Mouse (Mus musculus) forebrain, embryonic 12.5 days (tissue): Measurements from ENCODE around the gene Olfr279. TPM values are rescaled to one million over a fixed set of nuclear protein-coding genes. Genes with fewer than 3 reads are reported as not detected.

Experiments
- ATAC-seq: fragments of 200-750 bp; cut with Nextera tagmentation; 2 replicates; pipeline ENCODE4 v1.8.0; 2017; ENCODE audit warnings: moderate TSS enrichment; ENCODE audit not compliant: low FRiP score
- H3K27ac ChIP-seq: fragments of 300-500 bp; sonication (generic); 2 replicates; pipeline ENCODE4 v1.5.1; 2016; ENCODE audit warnings: mild to moderate bottlenecking
- H3K27me3 ChIP-seq: fragments of 300-500 bp; sonication (generic); 2 replicates; pipeline ENCODE4 v1.6.1; 2016; ENCODE audit warnings: mild to moderate bottlenecking
- H3K36me3 ChIP-seq: fragments of 300-500 bp; sonication (generic); replicated peaks from 2 replicates; pipeline ENCODE4 v1.6.1; 2016; ENCODE audit warnings: mild to moderate bottlenecking
- H3K4me1 ChIP-seq: fragments of 300-500 bp; sonication (generic); 2 replicates; pipeline ENCODE4 v1.6.1; 2016
- H3K4me2 ChIP-seq: fragments of 300-500 bp; sonication (generic); 2 replicates; pipeline ENCODE4 v1.6.1; 2016; ENCODE audit warnings: mild to moderate bottlenecking, moderate library complexity
- H3K4me3 ChIP-seq: fragments of 300-500 bp; sonication (generic); replicated peaks from 2 replicates; pipeline ENCODE4 v1.5.1; 2016; ENCODE audit warnings: mild to moderate bottlenecking
- H3K9ac ChIP-seq: fragments of 300-500 bp; sonication (generic); 2 replicates; pipeline ENCODE4 v1.6.1; 2016; ENCODE audit warnings: mild to moderate bottlenecking
- H3K9me3 ChIP-seq: fragments of 300-500 bp; sonication (generic); 2 replicates; pipeline ENCODE4 v1.6.1; 2016
- WGBS: fragments of 180-500 bp; shearing (Covaris S2); methylation state at CpG from one replicate; pipeline ENCODE4 v1.1.7; 2016; 5-methylcytosine and 5-hydroxymethylcytosine counted together
- microRNA-seq: library from miRNA; unstranded; fragments of <30 nt; microRNA quantifications from one replicate; pipeline ENCODE4, GENCODE M21; 2017
- polyA plus RNA-seq: library from polyadenylated mRNA; unstranded; fragments of >200 nt; fragmentation: Nextera tagmentation; extraction: Ambion mirVana; gene quantifications from 2 replicates; pipeline ENCODE4 v1.2.1, GENCODE M21; 2016

Olfr279 gene
- polyA plus RNA-seq, 1 experiment from 2014 or later: not detected

DNA sequence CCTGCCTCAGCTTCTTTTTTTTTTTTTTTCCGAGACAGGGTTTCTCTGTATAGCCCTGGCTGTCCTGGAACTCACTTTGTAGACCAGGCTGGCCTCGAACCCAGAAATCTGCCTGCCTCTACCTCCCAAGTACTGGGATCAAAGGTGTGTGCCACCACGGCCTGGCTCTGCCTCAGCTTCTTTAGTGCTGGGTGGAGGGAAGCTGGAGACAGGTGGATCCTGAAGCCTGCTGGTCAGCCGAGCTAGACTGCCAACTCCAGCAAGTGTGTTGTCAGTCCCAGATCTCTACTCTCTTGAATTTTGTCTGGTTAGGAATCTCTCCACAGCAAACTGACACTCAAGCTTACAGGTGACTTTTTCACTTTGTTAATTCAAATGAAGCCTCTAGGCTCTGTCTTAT lies 43.7 kb downstream of the Olfr279 start:
- 88% methylated on average over 4 of the region's 4 CpGs for WGBS
- no peaks in the 10 kb centered on the region for H3K27me3 ChIP-seq
- no peak overlapping the region for H3K4me3 ChIP-seq
- H3K9me3 ChIP-seq: no peaks in the 10 kb centered on the region
- ATAC-seq: no peak
- H3K36me3 ChIP-seq: peaks cover 20% of the 10 kb centered on the region
- H3K27ac ChIP-seq: no peak overlapping the region
- H3K9ac ChIP-seq: no peak overlapping the region
- peaks cover 21% of the 10 kb centered on the region for H3K4me1 ChIP-seq
- no peak overlapping the region for H3K4me2 ChIP-seq

DNA sequence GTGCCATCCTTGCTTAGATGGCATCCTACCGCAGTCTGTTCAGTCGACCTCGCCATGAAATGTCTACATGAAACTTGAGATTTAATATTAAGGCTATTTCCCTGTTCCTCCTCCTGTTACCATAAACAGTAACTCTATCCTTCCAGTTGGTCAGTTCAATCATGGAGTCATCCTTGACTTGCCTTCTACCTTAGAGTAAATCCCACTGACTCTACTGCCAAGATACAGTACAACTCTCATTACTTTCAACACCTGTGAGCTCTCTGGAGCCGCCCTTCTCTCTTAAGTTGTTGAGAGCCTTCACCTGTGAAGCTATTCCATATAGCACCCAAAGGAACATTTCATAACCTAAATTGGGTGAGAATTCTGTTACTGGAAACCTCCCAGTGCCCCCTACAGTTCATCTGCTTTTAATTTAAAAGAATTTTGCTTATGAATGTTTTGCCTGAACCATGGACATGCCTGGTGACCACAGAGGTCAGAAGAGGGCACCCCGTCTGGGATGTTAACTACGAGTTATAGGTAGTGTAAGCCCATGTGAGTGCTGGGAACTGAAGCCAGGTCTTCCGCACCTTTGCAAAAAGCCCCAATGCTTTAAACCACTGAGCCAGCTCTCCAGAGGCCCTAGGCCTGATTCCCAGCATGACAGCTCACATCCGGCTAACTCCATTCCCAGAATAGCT lies 44.8 kb downstream of the Olfr279 start:
- H3K36me3 ChIP-seq: peaks cover 20% of the 10 kb centered on the region
- WGBS: 89% methylated on average over 8 of the region's 8 CpGs
- H3K4me1 ChIP-seq: peaks cover 12% of the 10 kb centered on the region
- H3K9ac ChIP-seq: no peak overlapping the region
- no peak overlapping the region for H3K27ac ChIP-seq
- ATAC-seq: no peak
- H3K9me3 ChIP-seq: no peaks in the 10 kb centered on the region
- H3K4me2 ChIP-seq: no peak overlapping the region
- H3K27me3 ChIP-seq: no peaks in the 10 kb centered on the region
- no peak overlapping the region for H3K4me3 ChIP-seq

GRCm38 (mm10) chr15:98537923-98538322 lies 45.7 kb downstream of the Olfr279 start:
- no peaks in the 10 kb centered on the region for H3K9me3 ChIP-seq
- H3K27me3 ChIP-seq: no peaks in the 10 kb centered on the region
- peaks cover 4% of the 10 kb centered on the region for H3K4me1 ChIP-seq
- no peak overlapping the region for H3K9ac ChIP-seq
- H3K4me2 ChIP-seq: no peak overlapping the region
- no peak overlapping the region for H3K4me3 ChIP-seq
- H3K27ac ChIP-seq: no peak overlapping the region
- whole genome bisulfite sequencing: 82% methylated on average over 4 of the region's 4 CpGs
- H3K36me3 ChIP-seq: peaks cover 28% of the 10 kb centered on the region
- no peak for ATAC-seq

GRCm38 (mm10) chr15:98541064-98541463 lies 48.9 kb downstream of the Olfr279 start:
- Histone ChIP-seq H3K4me2 (no peak overlapping the region), H3K4me1 (no peaks in the 10 kb centered on the region), H3K4me3 (no peak overlapping the region), H3K9me3 (no peaks in the 10 kb centered on the region), H3K36me3 (peaks cover 60% of the 10 kb centered on the region), H3K27ac (no peak overlapping the region), H3K9ac (no peak overlapping the region), H3K27me3 (no peaks in the 10 kb centered on the region)
- WGBS: 94% methylated on average over 6 of the region's 6 CpGs
- no peak for ATAC-seq

DNA sequence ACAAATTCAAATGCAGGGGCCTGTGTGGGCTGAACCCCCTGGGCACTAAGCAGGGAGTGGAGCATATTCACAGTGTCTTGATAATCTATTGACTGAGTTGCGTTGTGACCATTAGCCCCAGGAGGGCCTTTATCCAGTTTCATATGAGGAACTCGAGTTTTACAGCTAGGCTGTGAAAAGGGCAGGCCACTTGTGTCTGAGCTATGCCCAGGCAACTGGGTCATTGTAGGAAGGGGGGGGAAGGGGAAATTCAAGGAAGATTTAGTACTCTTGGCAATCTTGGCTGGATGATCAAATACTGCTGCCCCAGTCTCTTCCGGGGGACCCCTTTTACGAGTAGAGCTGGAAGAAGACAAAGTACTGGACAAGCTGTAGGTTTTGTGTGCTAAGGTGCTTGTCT lies 51.1 kb downstream of the Olfr279 start:
- Histone ChIP-seq H3K4me3 (no peak overlapping the region), H3K4me1 (no peaks in the 10 kb centered on the region), H3K4me2 (no peak overlapping the region), H3K27ac (no peak overlapping the region), H3K36me3 (peaks cover 72% of the 10 kb centered on the region), H3K27me3 (no peaks in the 10 kb centered on the region), H3K9me3 (no peaks in the 10 kb centered on the region), H3K9ac (no peak overlapping the region)
- ATAC-seq: no peak
- WGBS: 80% methylated on average over 4 of the region's 4 CpGs

- H3K4me1 ChIP-seq: no peaks in the 10 kb centered on the region
- no peak for ATAC-seq
- peaks cover 84% of the 10 kb centered on the region for H3K36me3 ChIP-seq
- WGBS: 91% methylated on average over 3 of the region's 3 CpGs
- H3K9ac ChIP-seq: no peak overlapping the region
- no peak overlapping the region for H3K4me2 ChIP-seq
- H3K27ac ChIP-seq: no peak overlapping the region
- H3K4me3 ChIP-seq: no peak overlapping the region
- H3K27me3 ChIP-seq: no peaks in the 10 kb centered on the region
- no peaks in the 10 kb centered on the region for H3K9me3 ChIP-seq
Observed at GRCm38 (mm10) chr15:98545151-98545550, 52.9 kb downstream of the Olfr279 start.

- Histone ChIP-seq H3K27me3 (no peaks in the 10 kb centered on the region), H3K4me2 (no peak overlapping the region), H3K9me3 (no peaks in the 10 kb centered on the region), H3K27ac (no peak overlapping the region), H3K4me3 (no peak overlapping the region), H3K36me3 (peaks cover 88% of the 10 kb centered on the region), H3K4me1 (no peaks in the 10 kb centered on the region), H3K9ac (no peak overlapping the region)
- WGBS: 94% methylated on average over 5 of the region's 5 CpGs
- ATAC-seq: no peak
Observed at GRCm38 (mm10) chr15:98546843-98547242, 54.6 kb downstream of the Olfr279 start.

Small RNA genes within 50 kb of the gene (microRNA-seq; reads per million reads assigned to microRNA genes)
- not detected for gene Mir1291

Other genes with a start within 250 kb of the Olfr279 start
- gene H1fnt, start 235.1 kb upstream of the Olfr279 start, polyA plus RNA-seq: not detected in 2 replicates
- gene Zfp641, start 196.2 kb upstream of the Olfr279 start, polyA plus RNA-seq: 2.4 and 2.8 TPM in 2 replicates
- gene Olfr285, start 175.0 kb upstream of the Olfr279 start, polyA plus RNA-seq: not detected in 2 replicates
- not detected in 2 replicates for gene Olfr284, start 151.4 kb upstream of the Olfr279 start, polyA plus RNA-seq
- 0.08 TPM in 1 of 2 replicates, not detected in the other for gene Olfr283, start 111.5 kb upstream of the Olfr279 start, polyA plus RNA-seq
- gene Olfr282, start 61.2 kb upstream of the Olfr279 start, polyA plus RNA-seq: not detected in 2 replicates
- gene Olfr281, start 39.8 kb upstream of the Olfr279 start, polyA plus RNA-seq: 0.05 TPM in 1 of 2 replicates, not detected in the other
- not detected in 2 replicates for gene OR5BS1P, start 22.5 kb upstream of the Olfr279 start, polyA plus RNA-seq
- gene Lalba, start 9.7 kb upstream of the Olfr279 start, polyA plus RNA-seq: not detected in 2 replicates
- 178 and 183 TPM in 2 replicates for gene Kansl2, start 41.9 kb downstream of the Olfr279 start, polyA plus RNA-seq
- 61.2 and 63.2 TPM in 2 replicates for gene Ccnt1, start 78.5 kb downstream of the Olfr279 start, polyA plus RNA-seq
- not detected in 2 replicates for gene 4930415O20Rik, start 78.6 kb downstream of the Olfr279 start, polyA plus RNA-seq
- gene Adcy6, start 117.7 kb downstream of the Olfr279 start, polyA plus RNA-seq: 12.9 and 14.2 TPM in 2 replicates
- gene Cacnb3, start 138.4 kb downstream of the Olfr279 start, polyA plus RNA-seq: 77.1 and 80.4 TPM in 2 replicates
- gene Ddx23, start 170.5 kb downstream of the Olfr279 start, polyA plus RNA-seq: 23.9 and 24.1 TPM in 2 replicates
- gene Rnd1, start 185.1 kb downstream of the Olfr279 start, polyA plus RNA-seq: 3.9 TPM in 2 replicates
- gene Ccdc65, start 215.8 kb downstream of the Olfr279 start, polyA plus RNA-seq: 1.5 and 1.7 TPM in 2 replicates
- gene Fkbp11, start 235.8 kb downstream of the Olfr279 start, polyA plus RNA-seq: 6.2 and 8.5 TPM in 2 replicates